Mouse (Mus musculus) layer of hippocampus, adult 2 months (tissue): Measurements from ENCODE around the gene 4930404N11Rik. TPM values are rescaled to one million over a fixed set of nuclear protein-coding genes. Genes with fewer than 3 reads are reported as not detected.

Experiments
- DNase-seq, 2 experiments: peaks; one replicate each; pipeline ENCODE4 v3.0.0; 2022; ENCODE audit warnings: low spot score in 2 of 2
- H3K27ac ChIP-seq: fragments of 200-600 bp; 2 replicates; pipeline ENCODE4 v1.8.1; 2022
- H3K4me3 ChIP-seq: fragments of 200-600 bp; 2 replicates; pipeline ENCODE4 v1.8.1; 2022; ENCODE audit warnings: mild to moderate bottlenecking
- CTCF ChIP-seq: fragments of 200-600 bp; conservative IDR thresholded peaks from 2 replicates; pipeline ENCODE4 v1.8.1; 2022; ENCODE audit warnings: antibody characterized with exemption, mild to moderate bottlenecking, moderate library complexity
- total RNA-seq, 2 experiments: library from RNA; stranded (reverse); gene quantifications; 2 replicates each; pipeline ENCODE4 v1.2.3; 2021

The 4930404N11Rik gene
- total RNA-seq, 2 experiments from 2014 or later = 1.6 to 2.4 TPM

DNA sequence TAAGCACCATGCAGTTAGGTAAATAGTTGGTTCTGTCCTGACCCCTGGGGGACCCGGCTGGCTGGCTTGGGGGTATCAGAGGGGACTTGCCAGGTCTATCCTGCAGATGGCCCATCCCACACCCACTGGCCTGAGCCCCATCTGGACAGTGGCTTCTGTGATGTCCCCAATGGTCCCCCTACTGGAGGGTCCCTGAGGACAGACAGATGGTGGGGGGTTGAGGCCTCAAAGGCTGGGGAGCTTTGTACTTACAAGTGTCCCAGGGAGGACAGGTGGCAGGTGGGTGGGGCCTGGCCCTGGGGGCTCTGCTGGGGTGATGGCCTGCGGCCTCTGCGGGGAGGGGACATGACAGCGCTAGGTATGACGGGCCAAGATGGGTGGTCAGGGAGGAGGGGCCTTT, 33.7 kb upstream of the 4930404N11Rik start:
- TF ChIP-seq CTCF = no peak
- Histone ChIP-seq H3K27ac (no peak overlapping the region), H3K4me3 (no peak overlapping the region)
- no peak for DNase-seq

GRCm38 (mm10) chr10:81396749-81397148, 31.1 kb upstream of the 4930404N11Rik start:
- H3K4me3 ChIP-seq = no peak overlapping the region
- H3K27ac ChIP-seq = no peak overlapping the region; the same call in 1 of the 2 replicates
- no peak for TF ChIP-seq CTCF
- DNase-seq = no peak

GRCm38 (mm10) chr10:81395865-81396264, 30.2 kb upstream of the 4930404N11Rik start:
- no peak for TF ChIP-seq CTCF
- no peak for DNase-seq
- peak overlapping the region; percentile 14; the same call in 1 of the 2 replicates for H3K27ac ChIP-seq
- H3K4me3 ChIP-seq = no peak overlapping the region

DNA sequence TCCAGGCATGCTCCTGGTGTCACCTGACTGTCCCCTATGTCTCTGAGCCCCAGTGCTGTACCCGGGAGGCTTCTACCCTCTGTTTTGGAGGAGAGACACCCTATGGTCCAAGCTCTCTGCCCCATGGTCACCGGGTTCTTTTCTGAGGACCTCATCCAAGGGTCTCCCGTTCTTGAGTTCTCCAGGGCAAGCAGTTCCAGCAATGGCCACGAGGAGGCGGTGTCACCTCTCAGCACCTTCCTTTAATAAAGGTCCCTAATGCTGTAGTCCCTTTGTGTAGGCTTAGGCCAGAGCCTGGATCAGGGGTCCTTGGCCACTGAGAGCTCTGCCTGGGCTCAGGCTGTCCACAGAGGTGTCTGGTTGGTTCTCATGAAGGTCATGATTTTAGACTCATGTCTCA, 29.5 kb upstream of the 4930404N11Rik start:
- Histone ChIP-seq H3K27ac (no peak overlapping the region), H3K4me3 (no peak overlapping the region)
- DNase-seq = peak in 1 of 2 experiments; percentile 72
- TF ChIP-seq CTCF = peak; percentile 95

GRCm38 (mm10) chr10:81393456-81394063, 27.9 kb upstream of the 4930404N11Rik start:
- H3K4me3 ChIP-seq = peak overlapping the region; percentile 32; the same call in 1 of the 2 replicates
- TF ChIP-seq CTCF = no peak
- peak overlapping the region; percentile 51 for H3K27ac ChIP-seq
- no peak for DNase-seq

DNA sequence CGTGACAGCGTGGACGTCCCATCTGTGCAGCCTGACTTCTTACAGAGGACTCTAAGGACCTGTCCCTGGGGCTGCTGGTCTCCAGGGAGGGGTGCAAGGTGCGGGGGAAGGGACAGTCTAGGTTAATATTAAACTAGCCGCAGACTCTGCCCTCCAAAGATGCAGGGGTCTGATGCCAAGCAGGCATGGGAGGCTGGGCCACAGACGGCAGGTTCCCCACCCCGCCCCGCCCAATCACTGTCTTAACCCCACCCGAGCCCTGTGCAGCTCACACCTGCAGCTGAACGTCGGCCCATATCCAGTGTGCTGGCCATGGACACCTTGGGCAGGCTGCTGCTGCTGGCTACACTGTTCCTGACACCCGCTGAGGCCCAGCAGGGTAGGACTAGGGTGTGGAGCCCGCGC, 27.2 kb upstream of the 4930404N11Rik start, which contains the start of gene Smim24:
Gene Smim24 (plus strand): TSS at position 271 of the 405 bp plus-strand sequence.
- peak within 1 kb of the TSS; percentile 51 for H3K27ac ChIP-seq
- TF ChIP-seq CTCF = no peak
- no peak for DNase-seq
- peak within 1 kb of the TSS; percentile 32; the same call in 1 of the 2 replicates for H3K4me3 ChIP-seq

GRCm38 (mm10) chr10:81392270-81392669, 26.7 kb upstream of the 4930404N11Rik start:
- DNase-seq = no peak
- no peak for TF ChIP-seq CTCF
- Histone ChIP-seq H3K27ac (no peak overlapping the region), H3K4me3 (no peak overlapping the region)

DNA sequence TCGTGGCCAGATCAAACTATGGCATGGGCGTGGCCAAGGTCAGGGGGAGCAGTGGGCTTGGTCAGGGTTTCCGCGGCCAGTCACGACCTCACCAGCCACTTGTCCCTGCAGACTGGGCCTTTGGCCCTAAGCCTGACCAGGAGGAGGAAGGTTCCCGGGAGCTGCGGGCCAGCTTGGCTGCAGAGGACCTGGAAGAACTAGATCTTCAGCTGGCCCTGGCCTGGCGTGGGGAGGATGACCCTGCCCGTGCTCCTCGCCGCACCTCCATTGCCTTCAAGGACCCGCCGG, 25.0 kb upstream of the 4930404N11Rik start:
- no peak for DNase-seq
- no peak overlapping the region for H3K27ac ChIP-seq
- no peak overlapping the region for H3K4me3 ChIP-seq
- TF ChIP-seq CTCF = no peak

GRCm38 (mm10) chr10:81389801-81390677, 24.4 kb upstream of the 4930404N11Rik start:
- peak; percentile 57 to 82 for DNase-seq
- Histone ChIP-seq H3K4me3 (no peak overlapping the region), H3K27ac (peak overlapping the region; percentile 10; the same call in 1 of the 2 replicates)
- TF ChIP-seq CTCF = peak; percentile 95

GRCm38 (mm10) chr10:81389373-81389772, 23.8 kb upstream of the 4930404N11Rik start:
- no peak for TF ChIP-seq CTCF
- no peak for DNase-seq
- Histone ChIP-seq H3K4me3 (no peak overlapping the region), H3K27ac (no peak overlapping the region; the same call in 1 of the 2 replicates)

GRCm38 (mm10) chr10:81388505-81389055, 23.0 kb upstream of the 4930404N11Rik start, which contains the start of gene Gm48552:
Gm48552 (plus strand) TSS chr10:81389005.
- no peak for DNase-seq
- no peak for TF ChIP-seq CTCF
- Histone ChIP-seq H3K4me3 (no peak within 1 kb of the TSS), H3K27ac (no peak within 1 kb of the TSS; the same call in 1 of the 2 replicates)

DNA sequence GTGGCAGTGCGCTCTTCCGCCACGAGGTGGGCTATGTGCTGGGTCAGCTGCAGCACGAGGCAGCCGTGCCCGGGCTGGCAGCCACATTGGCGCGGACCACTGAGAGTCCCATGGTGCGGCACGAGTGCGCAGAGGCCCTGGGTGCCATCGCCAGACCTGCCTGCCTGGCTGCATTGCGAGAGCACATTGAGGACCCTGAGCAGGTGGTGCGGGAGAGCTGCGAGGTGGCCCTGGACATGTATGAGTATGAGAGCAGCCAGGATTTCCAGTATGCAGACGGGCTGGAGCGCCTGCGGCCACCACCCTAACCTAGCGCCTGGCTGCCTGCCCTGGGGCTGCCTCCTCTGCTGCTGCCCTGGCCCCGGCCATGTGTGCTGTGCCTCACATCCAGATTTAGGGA, 22.1 kb upstream of the 4930404N11Rik start:
- no peak for TF ChIP-seq CTCF
- no peak for DNase-seq
- no peak overlapping the region for H3K4me3 ChIP-seq
- no peak overlapping the region for H3K27ac ChIP-seq
